Mouse (Mus musculus): ENCODE results near the gene Rbm7.

DNA sequence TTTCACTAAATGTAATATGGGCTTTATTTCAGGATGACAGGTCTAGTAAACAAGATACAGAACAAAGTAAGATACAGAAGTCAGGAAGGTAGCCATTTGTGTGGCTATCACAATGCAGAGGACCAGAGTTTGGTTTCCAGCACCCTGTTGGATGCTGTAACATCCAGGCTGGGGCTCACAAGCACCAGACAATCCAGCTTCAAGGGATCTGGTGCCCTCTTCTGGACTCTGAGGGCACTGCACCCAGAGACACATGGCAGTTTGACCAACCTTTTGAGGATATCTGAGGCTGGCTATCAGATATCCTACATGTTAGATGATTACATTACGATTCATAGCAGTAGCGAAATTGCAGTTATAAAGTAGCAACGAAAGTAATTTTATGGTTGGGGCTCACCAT is 29.4 kb downstream of the Rbm7 start:
- TF ChIP-seq SMC3 (IDR thresholded peaks at IDR 0.05; ENCODE audit: low read depth, low read length) (peak; percentile 41), JUN (IDR thresholded peaks at IDR 0.05; ENCODE audit: insufficient read depth, low read depth, low read length) (no peak), ZC3H11A (IDR thresholded peaks at IDR 0.05; ENCODE audit: low read depth, low read length) (no peak), E2F4 (IDR thresholded peaks at IDR 0.05; ENCODE audit: insufficient replicate concordance, low read depth, low read length) (no peak), ZMIZ1 (IDR thresholded peaks at IDR 0.05; ENCODE audit: low read depth, low read length) (no peak), NELFE (IDR thresholded peaks at IDR 0.05; ENCODE audit: low read depth, low read length) (no peak), MAFK (IDR thresholded peaks at IDR 0.05; ENCODE audit: insufficient replicate concordance, low read length) (no peak), CTCF (conservative IDR thresholded peaks at IDR 0.05 in 1 of 2, IDR thresholded peaks at IDR 0.05 in 1 of 2; ENCODE audit: low read depth in 2 of 2, low read length in 2 of 2) (peak; percentile 34 to 55; a peak in 3 of 4 replicates), GABPA (IDR thresholded peaks at IDR 0.05; ENCODE audit: insufficient replicate concordance, low read depth, low read length) (no peak), POLR2A (IDR thresholded peaks at IDR 0.05; ENCODE audit: low read depth, low read length) (no peak)

Data from CH12.LX (cell line).